Mouse (Mus musculus) forebrain, embryonic 14.5 days (tissue): ENCODE results near the gene Gm12185. TPM values are rescaled to one million over a fixed set of nuclear protein-coding genes. Genes with fewer than 3 reads are reported as not detected.

Experiments
- polyA plus RNA-seq: library from polyadenylated mRNA; unstranded; fragments of >200 nt; fragmentation: Nextera tagmentation; extraction: Ambion mirVana; gene quantifications from 2 replicates; pipeline ENCODE4 v1.2.1, GENCODE M21; 2014

Gm12185 gene
- polyA plus RNA-seq, 1 experiment from 2014 or later, result not detected

Other genes starting within 250 kb of the Gm12185 start
- 553 and 718 TPM in 2 replicates for gene Rack1, start 191.9 kb downstream of the Gm12185 start, polyA plus RNA-seq
- 3.2 and 4.0 TPM in 2 replicates for gene Trim41, start 174.9 kb downstream of the Gm12185 start, polyA plus RNA-seq
- 0.61 and 1.3 TPM in 2 replicates for gene Trim7, start 166.1 kb downstream of the Gm12185 start, polyA plus RNA-seq
- 3.5 and 3.6 TPM in 2 replicates for gene Gm12184, start 165.6 kb downstream of the Gm12185 start, polyA plus RNA-seq
- gene Irgm1, start 120.5 kb downstream of the Gm12185 start, polyA plus RNA-seq, result 1.9 and 2.2 TPM in 2 replicates
- 0.13 and 0.17 TPM in 2 replicates for gene Gm5431, start 90.0 kb downstream of the Gm12185 start, polyA plus RNA-seq
- 1.7 and 2.9 TPM in 2 replicates for gene Psme2b, start 46.0 kb downstream of the Gm12185 start, polyA plus RNA-seq
- gene Olfr56, start 13.3 kb downstream of the Gm12185 start, polyA plus RNA-seq, result not detected in 2 replicates
- 0.15 and 0.28 TPM in 2 replicates for gene 9930111J21Rik1, start 12.8 kb downstream of the Gm12185 start, polyA plus RNA-seq
- gene Tgtp1, start 1.9 kb upstream of the Gm12185 start, polyA plus RNA-seq, result not detected in 2 replicates
- 0.24 and 0.37 TPM in 2 replicates for gene 9930111J21Rik2, start 59.0 kb upstream of the Gm12185 start, polyA plus RNA-seq
- 0.06 TPM in 1 of 2 replicates, not detected in the other for gene Tgtp2, start 72.0 kb upstream of the Gm12185 start, polyA plus RNA-seq
- 0.58 and 0.70 TPM in 2 replicates for gene Ifi47, start 84.4 kb upstream of the Gm12185 start, polyA plus RNA-seq
- not detected in 2 replicates for gene Olfr1396, start 122.6 kb upstream of the Gm12185 start, polyA plus RNA-seq
- gene Olfr1395, start 150.0 kb upstream of the Gm12185 start, polyA plus RNA-seq, result not detected in 2 replicates
- gene Olfr1394, start 162.2 kb upstream of the Gm12185 start, polyA plus RNA-seq, result not detected in 2 replicates
- 0.37 TPM in 1 of 2 replicates, not detected in the other for gene Btnl9, start 194.9 kb upstream of the Gm12185 start, polyA plus RNA-seq
- 56.6 and 64.7 TPM in 2 replicates for gene Zfp62, start 211.1 kb upstream of the Gm12185 start, polyA plus RNA-seq